Mouse (Mus musculus) olfactory bulb, adult 2 months (tissue): Measurements from ENCODE around the gene Xpo5.

Source experiments
- CTCF ChIP-seq: fragments of 200-500 bp; IDR thresholded peaks from 2 replicates; pipeline ENCODE4 v1.5.1; 2012; ENCODE audit warnings: low read depth, mild to moderate bottlenecking, low read length, moderate library complexity; ENCODE audit not compliant: insufficient read depth
- POLR2A ChIP-seq: fragments of 200-500 bp; IDR thresholded peaks from 2 replicates; pipeline ENCODE4 v1.6.1; 2012; ENCODE audit warnings: mild to moderate bottlenecking, low read depth, low read length, moderate library complexity; ENCODE audit not compliant: insufficient read depth

GRCm38 (mm10) chr17:46269771-46270534 is 67.4 kb downstream of the Xpo5 start:
- TF ChIP-seq CTCF: no peak
- TF ChIP-seq POLR2A: no peak
